Mouse (Mus musculus) kidney, embryonic 15.5 days (tissue): ENCODE measurements around the gene Camk2g. TPM values are rescaled to one million over a fixed set of nuclear protein-coding genes. Genes with fewer than 3 reads are reported as not detected.

Experiments
- ATAC-seq: fragments of 200-750 bp; cut with Nextera tagmentation; replicated peaks from 2 replicates; pipeline ENCODE4 v1.8.0; 2017; ENCODE audit warnings: moderate TSS enrichment; ENCODE audit not compliant: low FRiP score
- H3K27ac ChIP-seq: fragments of 300-500 bp; sonication (generic); 2 replicates; pipeline ENCODE4 v1.5.1; 2015; ENCODE audit warnings: mild to moderate bottlenecking, inconsistent platforms
- H3K27me3 ChIP-seq: fragments of 300-500 bp; sonication (generic); 2 replicates; pipeline ENCODE4 v1.6.1; 2015; ENCODE audit warnings: inconsistent platforms
- H3K36me3 ChIP-seq: fragments of 300-500 bp; sonication (generic); 2 replicates; pipeline ENCODE4 v1.6.1; 2015; ENCODE audit warnings: inconsistent platforms
- H3K4me1 ChIP-seq: fragments of 300-500 bp; sonication (generic); 2 replicates; pipeline ENCODE4 v1.6.1; 2015; ENCODE audit warnings: inconsistent platforms
- H3K4me2 ChIP-seq: fragments of 300-500 bp; sonication (generic); 2 replicates; pipeline ENCODE4 v1.6.1; 2015; ENCODE audit warnings: moderate library complexity, mild to moderate bottlenecking, inconsistent platforms
- H3K4me3 ChIP-seq: fragments of 300-500 bp; sonication (generic); replicated peaks from 2 replicates; pipeline ENCODE4 v1.5.1; 2015; ENCODE audit warnings: mild to moderate bottlenecking, inconsistent platforms
- H3K9ac ChIP-seq: fragments of 300-500 bp; sonication (generic); 2 replicates; pipeline ENCODE4 v1.6.1; 2015; ENCODE audit warnings: mild to moderate bottlenecking, inconsistent platforms
- H3K9me3 ChIP-seq: fragments of 300-500 bp; sonication (generic); replicated peaks from 2 replicates; pipeline ENCODE4 v1.6.1; 2016; ENCODE audit warnings: inconsistent platforms
- WGBS: fragments of 180-500 bp; shearing (Covaris S2); methylation state at CpG from one replicate; pipeline ENCODE4 v1.1.7; 2015; ENCODE audit warnings: mixed read lengths; 5-methylcytosine and 5-hydroxymethylcytosine counted together
- polyA plus RNA-seq: library from polyadenylated mRNA; unstranded; fragments of >200 nt; fragmentation: Nextera tagmentation; extraction: Ambion mirVana; gene quantifications from 2 replicates; pipeline ENCODE4 v1.2.1, GENCODE M21; 2015

Gene Camk2g
- polyA plus RNA-seq, 1 experiment from 2014 or later: 48.4 TPM

GRCm38 (mm10) chr14:20753792-20754191 is 40.1 kb downstream of the Camk2g start:
- Histone ChIP-seq H3K4me2 (no peak overlapping the region), H3K4me1 (no peaks in the 10 kb centered on the region), H3K4me3 (no peak overlapping the region), H3K9me3 (no peaks in the 10 kb centered on the region), H3K27ac (no peak overlapping the region), H3K9ac (no peak overlapping the region), H3K27me3 (no peaks in the 10 kb centered on the region), H3K36me3 (peaks cover 61% of the 10 kb centered on the region)
- 89% methylated on average over 3 of the region's 3 CpGs for WGBS
- ATAC-seq: no peak

DNA sequence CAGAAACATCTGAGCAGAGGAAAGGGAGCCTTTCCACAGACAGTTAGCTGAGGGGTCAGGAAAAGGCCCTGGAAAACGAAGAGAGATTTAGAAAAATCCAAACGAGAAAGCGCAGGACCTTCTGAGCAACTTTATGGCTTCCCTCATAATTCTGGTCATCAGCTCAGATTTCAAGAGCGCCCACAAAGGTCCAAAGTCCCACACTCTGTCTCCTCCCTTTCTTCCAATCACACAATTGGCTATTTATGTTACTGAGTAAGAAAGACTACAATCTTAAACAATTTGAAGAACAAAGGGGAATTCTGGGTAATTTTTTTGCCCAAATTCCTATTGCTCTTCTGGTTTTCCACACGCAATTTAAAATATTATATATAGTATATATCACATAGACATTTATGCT is 43.4 kb downstream of the Camk2g start:
- ATAC-seq: no peak
- no peak overlapping the region for H3K4me2 ChIP-seq
- WGBS: 57% methylated on average over 5 of the region's 5 CpGs
- no peak overlapping the region for H3K9ac ChIP-seq
- no peak overlapping the region for H3K4me3 ChIP-seq
- peak overlapping the region; percentile 48; the same call in 1 of the 2 replicates for H3K27ac ChIP-seq
- H3K9me3 ChIP-seq: no peaks in the 10 kb centered on the region
- H3K27me3 ChIP-seq: no peaks in the 10 kb centered on the region
- H3K36me3 ChIP-seq: peaks cover 48% of the 10 kb centered on the region
- no peaks in the 10 kb centered on the region for H3K4me1 ChIP-seq

GRCm38 (mm10) chr14:20749494-20750051 is 44.3 kb downstream of the Camk2g start:
- H3K4me3 ChIP-seq: no peak overlapping the region
- H3K36me3 ChIP-seq: peaks cover 48% of the 10 kb centered on the region
- H3K9me3 ChIP-seq: no peaks in the 10 kb centered on the region
- no peak for ATAC-seq
- no peaks in the 10 kb centered on the region for H3K4me1 ChIP-seq
- 87% methylated on average over 4 of the region's 4 CpGs for WGBS
- H3K27ac ChIP-seq: no peak overlapping the region
- no peak overlapping the region for H3K9ac ChIP-seq
- no peaks in the 10 kb centered on the region for H3K27me3 ChIP-seq
- no peak overlapping the region for H3K4me2 ChIP-seq

DNA sequence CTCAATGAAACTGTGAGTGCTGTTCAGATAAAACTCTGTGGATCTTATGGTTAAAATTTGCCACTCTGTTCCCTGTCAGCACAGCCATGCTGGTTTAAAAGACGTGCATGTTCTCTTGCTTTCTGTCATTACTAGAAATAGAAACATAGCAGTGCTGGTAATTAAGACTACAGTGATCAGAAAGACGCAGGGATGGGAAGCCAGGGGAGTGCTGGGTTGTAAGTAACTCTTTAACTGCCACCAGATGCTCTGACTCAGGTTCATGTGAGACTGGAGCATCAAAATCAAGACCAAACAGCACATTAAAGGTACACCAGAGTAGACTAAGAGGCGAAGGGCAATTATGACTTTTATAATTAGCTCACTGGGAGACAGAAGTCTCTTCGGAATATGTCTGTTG is 45.5 kb downstream of the Camk2g start:
- Histone ChIP-seq H3K4me2 (no peak overlapping the region), H3K9me3 (no peaks in the 10 kb centered on the region), H3K4me1 (no peaks in the 10 kb centered on the region), H3K27ac (no peak overlapping the region), H3K4me3 (no peak overlapping the region), H3K27me3 (no peaks in the 10 kb centered on the region), H3K9ac (no peak overlapping the region), H3K36me3 (peaks cover 50% of the 10 kb centered on the region)
- ATAC-seq: no peak
- WGBS: 67% methylated on average over 4 of the region's 4 CpGs

DNA sequence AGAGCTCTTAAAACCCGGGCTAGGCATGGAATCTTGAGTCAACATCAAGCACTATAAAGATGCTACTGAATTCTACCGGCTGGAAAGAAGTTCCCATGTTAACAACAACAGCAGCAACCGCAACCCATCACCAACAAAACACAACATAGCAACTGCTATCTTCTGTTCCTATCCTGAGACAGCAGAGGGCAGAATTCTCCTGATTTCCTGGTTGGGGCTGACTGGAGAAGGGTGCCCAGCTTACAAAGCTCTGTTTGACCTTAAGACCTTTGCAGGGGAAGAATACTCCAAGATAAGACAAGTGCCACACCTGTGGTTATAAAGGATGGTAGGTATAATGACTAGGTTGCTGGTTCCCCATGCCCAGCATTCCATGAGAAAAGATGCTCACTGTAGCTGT is 47.0 kb downstream of the Camk2g start:
- Histone ChIP-seq H3K9me3 (no peaks in the 10 kb centered on the region), H3K4me3 (no peak overlapping the region), H3K27me3 (no peaks in the 10 kb centered on the region), H3K27ac (no peak overlapping the region), H3K4me1 (no peaks in the 10 kb centered on the region), H3K36me3 (peaks cover 51% of the 10 kb centered on the region), H3K9ac (no peak overlapping the region), H3K4me2 (no peak overlapping the region)
- WGBS: 87% methylated on average over 3 of the region's 3 CpGs
- no peak for ATAC-seq

DNA sequence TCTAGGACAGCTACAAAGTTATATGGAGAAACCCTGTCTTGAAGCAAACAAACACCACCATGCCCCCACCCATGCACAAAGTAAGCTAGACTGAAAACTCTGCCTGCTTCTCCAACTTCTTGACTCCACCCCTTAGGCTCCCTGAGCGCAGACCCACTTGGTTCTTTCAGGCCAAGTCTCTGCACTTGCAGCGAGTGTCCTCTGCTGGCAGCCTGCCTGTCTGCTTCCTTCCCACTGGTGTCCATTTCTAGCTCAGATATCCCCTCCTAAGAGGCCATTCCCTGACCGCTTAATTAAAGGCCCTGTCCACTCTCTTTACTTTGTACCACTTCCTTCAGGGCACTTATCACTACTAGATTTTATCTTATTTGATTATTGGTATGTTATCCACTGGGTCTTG is 50.3 kb downstream of the Camk2g start:
- H3K4me1 ChIP-seq: 0 out of 2 replicates have a peak, but pooled peaks cover 2% of the 10 kb centered on the region
- no peak overlapping the region for H3K4me2 ChIP-seq
- no peaks in the 10 kb centered on the region for H3K27me3 ChIP-seq
- no peak overlapping the region for H3K27ac ChIP-seq
- WGBS: 72% methylated on average over 3 of the region's 3 CpGs
- ATAC-seq: no peak
- no peak overlapping the region for H3K4me3 ChIP-seq
- H3K36me3 ChIP-seq: peaks cover 83% of the 10 kb centered on the region
- no peaks in the 10 kb centered on the region for H3K9me3 ChIP-seq
- no peak overlapping the region for H3K9ac ChIP-seq

DNA sequence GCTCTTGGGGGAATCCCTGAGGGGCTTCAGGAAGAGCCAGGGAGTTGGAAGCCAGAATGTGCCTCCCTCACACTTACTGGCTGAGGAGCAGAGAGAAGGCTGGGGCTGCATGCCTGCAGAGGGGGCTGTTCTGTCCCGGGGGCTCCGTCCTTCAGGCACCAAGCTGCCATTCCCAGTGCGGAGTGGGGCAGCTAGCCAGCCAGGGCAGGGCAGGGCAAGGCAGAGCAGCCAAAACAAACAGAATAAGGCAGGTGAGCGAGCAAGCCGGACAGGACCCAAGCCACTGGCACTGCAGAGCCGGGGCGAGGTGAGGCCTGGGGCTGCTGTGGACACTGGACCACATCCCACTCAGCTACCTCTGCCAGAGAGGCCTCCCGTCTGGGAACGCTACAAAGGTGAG is 52.6 kb downstream of the Camk2g start:
- H3K27ac ChIP-seq: no peak overlapping the region
- H3K4me3 ChIP-seq: no peak overlapping the region
- no peaks in the 10 kb centered on the region for H3K27me3 ChIP-seq
- no peak overlapping the region for H3K4me2 ChIP-seq
- 73% methylated on average over 9 of the region's 9 CpGs for WGBS
- no peak for ATAC-seq
- no peaks in the 10 kb centered on the region for H3K9me3 ChIP-seq
- H3K36me3 ChIP-seq: peaks cover 96% of the 10 kb centered on the region
- peak overlapping the region; percentile 4; the same call in 1 of the 2 replicates for H3K9ac ChIP-seq
- H3K4me1 ChIP-seq: peaks cover 2% of the 10 kb centered on the region; the same call in 1 of the 2 replicates

DNA sequence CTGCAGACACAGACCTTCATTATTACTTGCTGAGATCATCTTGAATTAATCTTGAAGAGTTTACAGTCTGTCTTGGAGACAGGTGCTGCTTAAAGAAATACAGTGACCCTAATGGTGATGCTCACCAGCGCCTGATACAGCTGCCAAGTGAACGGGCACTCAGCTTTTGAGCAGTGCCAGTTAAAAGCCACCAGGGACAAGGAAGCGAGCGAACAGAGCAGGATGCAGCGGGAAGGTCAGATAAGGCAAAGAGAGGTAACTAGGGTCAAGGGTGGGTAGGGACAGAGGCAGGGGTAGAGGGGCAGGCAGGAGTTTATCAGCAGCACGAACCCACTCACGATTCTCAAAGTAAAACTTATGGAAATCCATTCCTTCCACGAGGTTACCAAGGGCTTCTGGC is 55.4 kb downstream of the Camk2g start:
- peaks cover 16% of the 10 kb centered on the region for H3K4me1 ChIP-seq
- 85% methylated on average over 8 of the region's 8 CpGs for WGBS
- no peak overlapping the region for H3K4me3 ChIP-seq
- H3K4me2 ChIP-seq: no peak overlapping the region
- peaks cover 82% of the 10 kb centered on the region for H3K36me3 ChIP-seq
- no peaks in the 10 kb centered on the region for H3K27me3 ChIP-seq
- ATAC-seq: no peak
- no peak overlapping the region for H3K9ac ChIP-seq
- no peak overlapping the region for H3K27ac ChIP-seq
- no peaks in the 10 kb centered on the region for H3K9me3 ChIP-seq

DNA sequence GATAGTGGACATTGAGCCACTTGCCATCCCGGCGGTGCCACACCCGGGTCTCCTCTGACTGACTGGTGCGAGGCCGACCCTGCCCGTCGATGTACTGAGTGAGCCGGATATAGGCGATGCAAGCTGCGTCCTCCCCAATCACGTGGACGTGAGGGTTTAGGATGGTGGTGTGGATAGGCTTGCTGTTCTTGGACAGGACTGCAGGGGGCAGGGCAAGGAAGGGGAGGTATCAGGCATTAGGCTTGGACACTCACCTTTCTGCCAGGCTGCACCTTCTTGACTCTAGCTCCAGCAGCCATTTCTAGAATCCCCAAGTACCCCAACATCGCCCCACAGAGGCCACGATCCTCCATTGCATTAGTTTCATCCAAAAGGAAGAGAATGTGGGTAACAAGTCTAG is 56.6 kb downstream of the Camk2g start:
- peaks cover 76% of the 10 kb centered on the region for H3K36me3 ChIP-seq
- 41% methylated on average over 14 of the region's 14 CpGs for WGBS
- no peaks in the 10 kb centered on the region for H3K27me3 ChIP-seq
- no peaks in the 10 kb centered on the region for H3K9me3 ChIP-seq
- H3K4me1 ChIP-seq: peaks cover 27% of the 10 kb centered on the region
- no peak overlapping the region for H3K9ac ChIP-seq
- H3K27ac ChIP-seq: no peak overlapping the region
- ATAC-seq: no peak
- H3K4me3 ChIP-seq: no peak overlapping the region
- H3K4me2 ChIP-seq: no peak overlapping the region

- Histone ChIP-seq H3K4me2 (no peak overlapping the region), H3K4me1 (peaks cover 36% of the 10 kb centered on the region), H3K27me3 (no peaks in the 10 kb centered on the region), H3K27ac (no peak overlapping the region), H3K36me3 (peaks cover 75% of the 10 kb centered on the region), H3K4me3 (no peak overlapping the region), H3K9me3 (no peaks in the 10 kb centered on the region), H3K9ac (no peak overlapping the region)
- no peak for ATAC-seq
- WGBS: 78% methylated on average over 13 of the region's 13 CpGs
These were observed 57.9 kb downstream of the Camk2g start for GRCm38 (mm10) chr14:20735892-20736390.

- ATAC-seq: no peak
- Histone ChIP-seq H3K4me3 (no peak overlapping the region), H3K27me3 (no peaks in the 10 kb centered on the region), H3K4me1 (peaks cover 36% of the 10 kb centered on the region), H3K36me3 (peaks cover 75% of the 10 kb centered on the region), H3K27ac (peak overlapping the region; percentile 49), H3K9ac (no peak overlapping the region), H3K9me3 (no peaks in the 10 kb centered on the region), H3K4me2 (no peak overlapping the region; the same call in 1 of the 2 replicates)
- WGBS: 61% methylated on average over 2 of the region's 2 CpGs
These were observed 58.8 kb downstream of the Camk2g start for GRCm38 (mm10) chr14:20735052-20735451.

GRCm38 (mm10) chr14:20733952-20734774 is 59.7 kb downstream of the Camk2g start, which contains the start of gene Ndst2:
TSS of gene Ndst2 (minus strand) at chr14:20734562.
- Histone ChIP-seq H3K4me1 (peaks cover 36% of the 10 kb centered on the region), H3K9me3 (no peaks in the 10 kb centered on the region), H3K27ac (peak within 1 kb of the TSS; percentile 94), H3K9ac (peak within 1 kb of the TSS; percentile 73), H3K36me3 (peaks cover 75% of the 10 kb centered on the region), H3K4me3 (peak within 1 kb of the TSS; percentile 89), H3K4me2 (peak within 1 kb of the TSS; percentile 73), H3K27me3 (no peaks in the 10 kb centered on the region)
- peak; percentile 99 for ATAC-seq
- under 1% methylated on average over 80 of the region's 81 CpGs for WGBS
